ENCODE assay signal across 16 mouse cellular contexts in genomic region chr4:149164150-149164549, GRCm38 (mm10). TPM values are rescaled to one million over a fixed set of nuclear protein-coding genes. Genes with fewer than 3 reads are reported as not detected.
DNase-seq lines count a peak whose midpoint lies in the region; ATAC-seq and TF ChIP-seq lines count a peak whose summit lies in the region.
"Had no signal": no experiment of that assay in that cellular context is flagged by ENCODE, and none has a peak within 500 bp of the region (broad histone marks: within the 10 kb centered on the region; RNA-seq: fewer than 3 reads in every experiment).

No protein-coding gene starts in this region.

- peak; percentile 52 for TF ChIP-seq CTCF in layer of hippocampus, adult 2 months (conservative IDR thresholded peaks at IDR 0.05)
- TF ChIP-seq CTCF in CH12.LX (conservative IDR thresholded peaks at IDR 0.05 in 1 of 2, IDR thresholded peaks at IDR 0.05 in 1 of 2; ENCODE audit: low read depth in 2 of 2, low read length in 2 of 2): peak in 1 of 2 experiments; percentile 58; a peak in 2 of 4 replicates
- TF ChIP-seq CTCF in intestine, postnatal 0 days (IDR thresholded peaks at IDR 0.05; ENCODE audit: low read depth): peak; percentile 65

- TF ChIP-seq RAD21 in CH12.LX (IDR thresholded peaks at IDR 0.05; ENCODE audit: low read depth, low read length): peak; percentile 46

- no peak for ATAC-seq in intestine, postnatal 0 days
- ATAC-seq in cerebellum, adult (ENCODE audit: insufficient number of reproducible peaks, low FRiP score, low TSS enrichment): no peak

- DNase-seq in layer of hippocampus, adult 2 months (ENCODE audit: low spot score in 2 of 2): no peak
- DNase-seq in layer of hippocampus, postnatal 10 days (ENCODE audit: low spot score in 2 of 2): no peak
- DNase-seq in CH12.LX (ENCODE audit: extremely low read depth): peak; percentile 48
- no peak for DNase-seq in ES-E14 (ENCODE audit: low read depth, low spot score)
- DNase-seq in ovary, postnatal 10 days (ENCODE audit: low spot score): no peak
- DNase-seq: adrenal gland, adult 8-10 months; heart, postnatal 4 days; kidney, adult 18-20 months had no signal

- no peak overlapping the region for H3K4me3 ChIP-seq in layer of hippocampus, adult 2 months
- H3K4me3 ChIP-seq in CH12.LX (replicated peaks in 1 of 3; ENCODE audit: low read depth in 2 of 3, low read length in 2 of 3, poor library complexity in 1 of 3): no peak overlapping the region
- H3K4me3 ChIP-seq in ES-E14 (ENCODE audit: insufficient read depth in 1 of 2, low read depth in 1 of 2, low read length in 2 of 2, poor library complexity in 1 of 2, severe bottlenecking in 1 of 2): no peak overlapping the region
- no peak overlapping the region for H3K4me3 ChIP-seq in intestine, postnatal 0 days (ENCODE audit: low read depth, low read length)
- H3K4me3 ChIP-seq: embryonic facial prominence, embryonic 15.5 days; forebrain, embryonic 12.5 days; heart, embryonic 10.5 days; limb, embryonic 15.5 days had no signal

- TF ChIP-seq POLR2A in CH12.LX (IDR thresholded peaks at IDR 0.05; ENCODE audit: low read depth, low read length): no peak

- no peaks in the 10 kb centered on the region for H3K27me3 ChIP-seq in CH12.LX (replicated peaks)
- no peaks in the 10 kb centered on the region for H3K27me3 ChIP-seq in intestine, postnatal 0 days (replicated peaks; ENCODE audit: control insufficient read depth, insufficient read depth, low read length)
- H3K27me3 ChIP-seq: embryonic facial prominence, embryonic 15.5 days; forebrain, embryonic 12.5 days; limb, embryonic 15.5 days had no signal

- H3K36me3 ChIP-seq in CH12.LX (replicated peaks in 1 of 2; ENCODE audit: control insufficient read depth in 1 of 2, insufficient read depth in 1 of 2, low read length in 1 of 2) (peaks cover 32 to 58% of the 10 kb centered on the region in 2 experiments), ES-E14 (ENCODE audit: control insufficient read depth, insufficient read depth, low read length, poor library complexity, severe bottlenecking) (peaks cover 25% of the 10 kb centered on the region; the same call in 1 of the 2 replicates)
- H3K36me3 ChIP-seq in intestine, postnatal 0 days (ENCODE audit: control insufficient read depth, insufficient read depth): peaks cover 48% of the 10 kb centered on the region

- H3K9me3 ChIP-seq in CH12.LX (replicated peaks; ENCODE audit: low read length) (no peaks in the 10 kb centered on the region), ES-E14 (ENCODE audit: control insufficient read depth, insufficient read depth, low read depth, low read length) (no peaks in the 10 kb centered on the region)
- no peaks in the 10 kb centered on the region for H3K9me3 ChIP-seq in intestine, postnatal 0 days (ENCODE audit: control insufficient read depth)
- H3K9me3 ChIP-seq: embryonic facial prominence, embryonic 15.5 days; forebrain, embryonic 12.5 days; heart, embryonic 10.5 days; limb, embryonic 15.5 days had no signal

- in situ Hi-C loops in CH12.LX (cut with MboI; ENCODE audit: low pct_ligation_motif_present, low pct_unique_long_range_greater_than_20kb, low sequenced_read_pairs): loop anchor here (25.0 kb wide), 1 partner anchor 548 kb away; the partner anchor contains the start of gene Pik3cd
- in situ Hi-C loops in ES-E14 (cut with MboI; ENCODE audit: low sequenced_read_pairs in 2 of 2, unreplicated experiment in 2 of 2): no loop called here

- 33% methylated on average over 5 of the region's 5 CpGs for WGBS in intestine, postnatal 0 days

- H3K27ac ChIP-seq in layer of hippocampus, adult 2 months: no peak overlapping the region
- H3K27ac ChIP-seq in CH12.LX (ENCODE audit: insufficient read depth, low read depth) (no peak overlapping the region), ES-E14 (ENCODE audit: insufficient read depth, low read depth, low read length, poor library complexity, severe bottlenecking) (no peak overlapping the region)
- no peak overlapping the region for H3K27ac ChIP-seq in intestine, postnatal 0 days (ENCODE audit: low read depth, low read length)
- H3K27ac ChIP-seq: embryonic facial prominence, embryonic 15.5 days; forebrain, embryonic 12.5 days; heart, embryonic 10.5 days; limb, embryonic 15.5 days had no signal

- peaks cover 14% of the 10 kb centered on the region for H3K79me2 ChIP-seq in CH12.LX (replicated peaks; ENCODE audit: control insufficient read depth, extremely low read depth, insufficient read depth, poor library complexity, severe bottlenecking)

- H3K4me1 ChIP-seq in CH12.LX (ENCODE audit: control insufficient read depth in 1 of 2, insufficient read depth in 2 of 2) (peaks cover 0 to 38% of the 10 kb centered on the region in 2 experiments; a peak in 2 of 4 replicates), ES-E14 (ENCODE audit: control insufficient read depth in 2 of 2, insufficient read depth in 2 of 2, low read length in 2 of 2, poor library complexity in 1 of 2) (peaks cover 8 to 27% of the 10 kb centered on the region in 2 experiments)
- peaks cover 8% of the 10 kb centered on the region for H3K4me1 ChIP-seq in intestine, postnatal 0 days (replicated peaks; ENCODE audit: control insufficient read depth, insufficient read depth, low read length)

- dilution Hi-C loops in CH12.LX (cut with MboI; ENCODE audit: extremely low pct_ligation_motif_present, extremely low pct_unique_long_range_greater_than_20kb, low sequenced_read_pairs): no loop called here

- H3K9ac ChIP-seq in CH12.LX (ENCODE audit: insufficient read depth, low read depth): no peak overlapping the region
- no peak overlapping the region for H3K9ac ChIP-seq in ES-E14 (ENCODE audit: insufficient read depth, low read depth, low read length, poor library complexity, severe bottlenecking)
- no peak overlapping the region for H3K9ac ChIP-seq in intestine, postnatal 0 days (ENCODE audit: low read depth, low read length)
- H3K9ac ChIP-seq: embryonic facial prominence, embryonic 15.5 days; forebrain, embryonic 12.5 days; limb, embryonic 15.5 days had no signal

- 0 out of 2 replicates have a peak overlapping the region, but pooled peaks have one; percentile 9 for H3K4me2 ChIP-seq in CH12.LX (ENCODE audit: insufficient read depth, low read depth, poor library complexity, severe bottlenecking)
- H3K4me2 ChIP-seq in intestine, postnatal 0 days (replicated peaks; ENCODE audit: low read depth): 0 out of 2 replicates have a peak overlapping the region, but pooled peaks have one; percentile 24
- H3K4me2 ChIP-seq: embryonic facial prominence, embryonic 15.5 days; forebrain, embryonic 12.5 days; limb, embryonic 15.5 days had no signal

- no peak for TF ChIP-seq EP300 in CH12.LX (IDR thresholded peaks at IDR 0.05; ENCODE audit: low read length)

TF ChIP-seq in CH12.LX, 34 proteins besides CTCF, POLR2A, EP300 and RAD21:
- TF ChIP-seq RCOR1 (conservative IDR thresholded peaks at IDR 0.05; ENCODE audit: low read depth, low read length) (no peak), SMC3 (IDR thresholded peaks at IDR 0.05; ENCODE audit: low read depth, low read length) (peak; percentile 36), MAZ (IDR thresholded peaks at IDR 0.05; ENCODE audit: low read depth, low read length) (no peak), PAX5 (IDR thresholded peaks at IDR 0.05; ENCODE audit: low read length) (no peak), TBP (conservative IDR thresholded peaks at IDR 0.05; ENCODE audit: low read depth, low read length) (no peak), POLR2AphosphoS2 (IDR thresholded peaks at IDR 0.05; ENCODE audit: low read depth, low read length) (no peak), SIN3A (IDR thresholded peaks at IDR 0.05; ENCODE audit: low read length) (no peak), USF1 (IDR thresholded peaks at IDR 0.05; ENCODE audit: low read depth, low read length) (no peak), ZNF384 (IDR thresholded peaks at IDR 0.05; ENCODE audit: low read depth, low read length) (peak; percentile 36; the same call in 1 of the 2 replicates)

TF ChIP-seq in ES-E14, 5 proteins besides CTCF, POLR2A, EP300 and RAD21:
- TF ChIP-seq MAFK (IDR thresholded peaks at IDR 0.05; ENCODE audit: insufficient read depth, low read depth, low read length): no peak
- TF ChIP-seq ZNF384 (IDR thresholded peaks at IDR 0.05; ENCODE audit: low read depth, low read length): 0 out of 2 replicates have a peak, but pooled peaks have one; percentile 14

RNA-seq across cellular contexts. Expression of gene Pgd, which starts 2.4 kb away (rescaled TPM):
- total RNA-seq in layer of hippocampus, adult 2 months (2021): 10 to 100 TPM; 30.8 to 32.0 TPM
- total RNA-seq in layer of hippocampus, postnatal 10 days (2021): 10 to 100 TPM; 52.0 to 52.1 TPM
- 51.6 and 52.5 TPM in 2 replicates for total RNA-seq in CH12.LX (2012; rRNA removed)
- 41.6 and 50.1 TPM in 2 replicates for total RNA-seq in CH12.LX (2014; rRNA removed)
- 251 and 277 TPM in 2 replicates for polyA plus RNA-seq in CH12.LX (2012; ENCODE audit: insufficient read length, low read depth)
- total RNA-seq in ES-E14 (2012; rRNA removed): 62.7 and 63.7 TPM in 2 replicates
- 109 and 113 TPM in 2 replicates for polyA plus RNA-seq in intestine, postnatal 0 days (2015; fragmentation: Nextera tagmentation; extraction: Ambion mirVana)

RNA-seq across cellular contexts. Expression of gene Cenps, which starts 26.7 kb away (rescaled TPM):
- total RNA-seq in layer of hippocampus, adult 2 months (2021): 10 to 100 TPM; 19.3 to 27.1 TPM
- 10 to 100 TPM; 23.8 to 28.4 TPM for total RNA-seq in layer of hippocampus, postnatal 10 days (2021)
- 19.5 and 22.9 TPM in 2 replicates for total RNA-seq in CH12.LX (2012; rRNA removed)
- total RNA-seq in CH12.LX (2014; rRNA removed): 43.7 and 47.9 TPM in 2 replicates
- polyA plus RNA-seq in CH12.LX (2012; ENCODE audit: insufficient read length, low read depth): 74.6 and 94.0 TPM in 2 replicates
- 15.2 and 15.9 TPM in 2 replicates for total RNA-seq in ES-E14 (2012; rRNA removed)
- polyA plus RNA-seq in intestine, postnatal 0 days (2015; fragmentation: Nextera tagmentation; extraction: Ambion mirVana): 10.6 and 12.1 TPM in 2 replicates

RNA-seq across cellular contexts. Expression of gene Cort, which starts 37.6 kb away (rescaled TPM):
- total RNA-seq in layer of hippocampus, adult 2 months (2021): 10 to 100 TPM; 11.0 to 14.7 TPM
- total RNA-seq in layer of hippocampus, postnatal 10 days (2021): 10 to 100 TPM; 17.8 to 22.2 TPM
- total RNA-seq in CH12.LX (2012; rRNA removed) (0.50 and 0.59 TPM in 2 replicates), CH12.LX (2014; rRNA removed) (not detected in 2 replicates), ES-E14 (2012; rRNA removed) (1.7 and 1.9 TPM in 2 replicates)
- polyA plus RNA-seq in CH12.LX (2012; ENCODE audit: insufficient read length, low read depth): 0.94 and 1.4 TPM in 2 replicates
- polyA plus RNA-seq in intestine, postnatal 0 days (2015; fragmentation: Nextera tagmentation; extraction: Ambion mirVana): not detected in 2 replicates
- total RNA-seq: common myeloid progenitor, adult 5-6 weeks had no signal
- polyA plus RNA-seq: limb, embryonic 15.5 days; thymus, postnatal 0 days had no signal
